Mouse (Mus musculus) ES-E14 (cell line): Measurements from ENCODE around the gene Apopt1.

ENCODE experiments used
- CHD2 ChIP-seq: IDR thresholded peaks from 2 replicates; pipeline ENCODE4 v1.6.1; 2014; ENCODE audit warnings: mild to moderate bottlenecking, low read depth, low read length, inconsistent platforms
- HCFC1 ChIP-seq: IDR thresholded peaks from 2 replicates; pipeline ENCODE4 v1.6.1; 2012; ENCODE audit warnings: low read length, inconsistent platforms, borderline replicate concordance; ENCODE audit not compliant: insufficient read depth
- ZNF384 ChIP-seq: IDR thresholded peaks from 2 replicates; pipeline ENCODE4 v1.6.1; 2012; ENCODE audit warnings: low read depth, low read length, inconsistent platforms

DNA sequence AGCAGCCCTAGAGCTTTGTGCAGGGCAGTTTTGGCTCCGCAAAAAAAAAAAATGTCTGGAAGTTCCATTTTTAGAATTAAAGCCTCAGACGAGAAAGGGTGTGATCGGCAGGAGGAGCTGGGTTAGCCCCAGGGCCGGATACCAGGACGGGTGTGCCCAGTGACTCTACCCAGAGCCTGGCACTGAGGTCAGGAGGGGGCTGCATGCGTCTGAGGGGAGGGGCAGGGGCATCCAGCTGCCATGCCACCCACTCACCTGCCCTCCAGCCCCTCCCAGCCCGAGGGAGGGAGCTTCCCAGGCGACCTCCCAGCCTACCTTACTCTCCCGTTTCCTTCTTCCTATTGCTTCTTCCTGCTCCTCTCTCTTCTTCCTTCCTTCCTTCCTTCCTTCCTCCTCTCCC, 40.3 kb downstream of the Apopt1 start:
- no peak for TF ChIP-seq HCFC1
- no peak for TF ChIP-seq ZNF384
- no peak for TF ChIP-seq CHD2
